ENCODE assay signal across 8 mouse cellular contexts in the genomic region with DNA sequence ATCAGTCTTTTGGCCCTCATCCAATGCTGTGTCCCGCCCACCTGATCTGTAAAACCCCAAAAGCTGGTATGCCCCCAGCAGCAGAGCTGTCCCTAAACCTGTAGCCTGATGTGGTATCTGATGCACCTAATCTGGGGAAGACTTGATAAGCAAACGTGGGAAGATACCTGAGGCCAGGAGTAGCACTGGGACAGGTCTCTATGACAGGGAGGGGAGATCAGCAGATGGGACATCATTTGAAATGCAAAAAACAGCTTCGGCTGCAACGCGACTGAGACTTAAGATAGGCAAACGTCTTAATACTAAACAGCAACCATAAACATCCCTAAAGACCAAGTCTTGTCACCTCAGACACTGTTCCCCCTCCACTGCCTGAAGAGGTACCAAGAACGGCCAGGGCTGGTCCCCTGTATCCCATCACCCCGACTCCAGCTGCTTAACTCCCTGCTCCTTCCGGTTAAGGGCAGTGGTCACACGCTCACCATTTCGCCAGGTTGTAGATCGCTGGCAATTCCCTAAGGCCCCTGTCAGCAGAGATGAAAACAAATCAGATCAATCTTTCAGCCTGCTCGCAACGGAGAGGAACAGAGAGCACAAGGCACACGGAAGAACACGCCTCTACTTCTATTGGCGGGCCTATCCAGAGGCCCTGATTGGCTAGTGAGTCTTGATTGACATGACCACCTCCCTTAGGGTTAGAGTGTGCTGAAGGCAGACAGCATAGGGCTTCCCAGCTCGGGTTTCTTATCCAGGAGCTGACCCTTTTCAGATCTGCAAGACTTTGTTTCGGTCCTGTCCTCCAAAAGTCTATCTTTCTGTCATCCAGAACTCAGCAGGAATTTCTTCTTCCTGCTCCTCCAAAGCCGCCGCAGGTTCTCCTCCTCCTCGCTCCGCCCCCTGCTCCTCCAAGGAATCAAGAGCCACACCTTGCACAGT. TPM values are rescaled to one million over a fixed set of nuclear protein-coding genes. Genes with fewer than 3 reads are reported as not detected.
DNase-seq lines count a peak whose midpoint lies in the region; ATAC-seq and TF ChIP-seq lines count a peak whose summit lies in the region.
"Not testable (repeated sequence)": the region's sequence is repeated elsewhere in the genome, so short reads cannot be mapped to it uniquely, and the experiment has no call there.

Gm5141 (minus strand) TSS at position 610 of the 936 bp plus-strand sequence.

- H3K9me3 ChIP-seq in forebrain, embryonic 10.5 days: peaks cover 23% of the 10 kb centered on the region
- H3K9me3 ChIP-seq in heart, embryonic 16.5 days (replicated peaks; ENCODE audit: control insufficient read depth, low read length); liver, embryonic 11.5 days (ENCODE audit: control insufficient read depth, low read length): not testable (repeated sequence)

- H3K4me1 ChIP-seq in forebrain, embryonic 10.5 days; heart, embryonic 16.5 days (ENCODE audit: control insufficient read depth, insufficient read depth, low read length); liver, embryonic 11.5 days (replicated peaks; ENCODE audit: control insufficient read depth, insufficient read depth, low read length): not testable (repeated sequence)

- H3K4me3 ChIP-seq in forebrain, embryonic 10.5 days: peak within 1 kb of the TSS; percentile 61
- H3K4me3 ChIP-seq in heart, embryonic 16.5 days (ENCODE audit: low read length): peak within 1 kb of the TSS; percentile 69
- peak within 1 kb of the TSS; percentile 53 for H3K4me3 ChIP-seq in liver, embryonic 11.5 days (ENCODE audit: low read depth, low read length)
- H3K4me3 ChIP-seq in myocyte: peak within 1 kb of the TSS; percentile 30

- peaks cover 29% of the 10 kb centered on the region for H3K36me3 ChIP-seq in forebrain, embryonic 10.5 days (replicated peaks)
- not testable (repeated sequence) for H3K36me3 ChIP-seq in heart, embryonic 16.5 days (ENCODE audit: control insufficient read depth, insufficient read depth); liver, embryonic 11.5 days (ENCODE audit: control insufficient read depth, insufficient read depth, low read length); myocyte (ENCODE audit: control insufficient read depth, insufficient read depth)

- ATAC-seq in heart, embryonic 16.5 days (replicated peaks; ENCODE audit: extremely low read depth, insufficient read depth, low FRiP score): peak; percentile 96
- ATAC-seq in liver, embryonic 11.5 days (replicated peaks; ENCODE audit: low FRiP score): peak; percentile 100

- H3K79me2 ChIP-seq in myocyte (ENCODE audit: control insufficient read depth, insufficient read depth): not testable (repeated sequence)

- DNase-seq in CD4-positive, CD25-positive, alpha-beta regulatory T cell, adult 2 months (ENCODE audit: low read depth, low spot score): peak; percentile 60
- DNase-seq in c-Kit-positive CD71-negative TER-119-negative erythroid progenitor cells, embryonic 14.5 days (ENCODE audit: low read depth): peak; percentile 1
- peak; percentile 43 for DNase-seq in forebrain, embryonic 10.5 days (ENCODE audit: extremely low spot score, low spot score)
- peak; percentile 58 for DNase-seq in kidney, postnatal 14 days
- peak; percentile 43 for DNase-seq in liver, embryonic 11.5 days (ENCODE audit: low spot score)
- DNase-seq in spleen, postnatal 4 days (ENCODE audit: low spot score in 2 of 2): peak; percentile 21 to 63

- H3K27me3 ChIP-seq in forebrain, embryonic 10.5 days (ENCODE audit: poor library complexity, severe bottlenecking); heart, embryonic 16.5 days (ENCODE audit: control insufficient read depth, insufficient read depth, low read length); liver, embryonic 11.5 days (replicated peaks; ENCODE audit: control insufficient read depth, insufficient read depth, low read length); myocyte (ENCODE audit: control insufficient read depth, insufficient read depth, insufficient read length): not testable (repeated sequence)

- peak within 1 kb of the TSS; percentile 83 for H3K27ac ChIP-seq in forebrain, embryonic 10.5 days
- H3K27ac ChIP-seq in heart, embryonic 16.5 days (ENCODE audit: low read length); liver, embryonic 11.5 days (ENCODE audit: low read depth, low read length): not testable (repeated sequence)

- peak within 1 kb of the TSS; percentile 74 for H3K9ac ChIP-seq in heart, embryonic 16.5 days (ENCODE audit: low read length)
- 0 out of 2 replicates have a peak within 1 kb of the TSS, but pooled peaks have one; percentile 30 for H3K9ac ChIP-seq in liver, embryonic 11.5 days (ENCODE audit: low read depth, low read length)

- peak within 1 kb of the TSS; percentile 76 for H3K4me2 ChIP-seq in heart, embryonic 16.5 days (ENCODE audit: low read depth, low read length)
- peak within 1 kb of the TSS; percentile 72 for H3K4me2 ChIP-seq in liver, embryonic 11.5 days
- H3K4me2 ChIP-seq in myocyte (ENCODE audit: low read depth): peak within 1 kb of the TSS; percentile 84

- 7% methylated on average over 21 of the region's 23 CpGs for WGBS in forebrain, embryonic 10.5 days
- WGBS in heart, embryonic 16.5 days: 6% methylated on average over 19 of the region's 23 CpGs
- WGBS in liver, embryonic 11.5 days: 7% methylated on average over 19 of the region's 23 CpGs

- not testable (repeated sequence) for H3ac ChIP-seq in myocyte (ENCODE audit: control insufficient read depth, insufficient read length)

- not testable (repeated sequence) for TF ChIP-seq POLR2A in myocyte (IDR thresholded peaks at IDR 0.05; ENCODE audit: insufficient read length, low read depth)

RNA-seq across cellular contexts. Expression of gene Gm5141, which starts in this region (rescaled TPM):
- polyA plus RNA-seq in forebrain, embryonic 10.5 days (2016; fragmentation: Nextera tagmentation; extraction: Ambion mirVana): 11.4 and 13.3 TPM in 2 replicates
- 5.5 and 8.0 TPM in 2 replicates for polyA plus RNA-seq in heart, embryonic 16.5 days (2015; fragmentation: Nextera tagmentation; extraction: Ambion mirVana)
- polyA plus RNA-seq in liver, embryonic 11.5 days (2014; fragmentation: Nextera tagmentation; extraction: Ambion mirVana): 4.2 and 4.3 TPM in 2 replicates
- polyA plus RNA-seq in myocyte (2012; fragmentation: generic; extraction: Trizol): 0.23 TPM

Comparison
In these comparisons a context has a peak if more than half of its experiments do, and no peak if none do; other contexts are left out.
1. DNase-seq: peak in every context shown above with its lines; median percentile 60 in CD4-positive, CD25-positive, alpha-beta regulatory T cell, adult 2 months; 58 in kidney, postnatal 14 days; 43 in forebrain, embryonic 10.5 days; 43 in liver, embryonic 11.5 days; 42 in spleen, postnatal 4 days; 1 in c-Kit-positive CD71-negative TER-119-negative erythroid progenitor cells, embryonic 14.5 days.